Mouse (Mus musculus): ENCODE data around the gene Pcyox1.

DNA sequence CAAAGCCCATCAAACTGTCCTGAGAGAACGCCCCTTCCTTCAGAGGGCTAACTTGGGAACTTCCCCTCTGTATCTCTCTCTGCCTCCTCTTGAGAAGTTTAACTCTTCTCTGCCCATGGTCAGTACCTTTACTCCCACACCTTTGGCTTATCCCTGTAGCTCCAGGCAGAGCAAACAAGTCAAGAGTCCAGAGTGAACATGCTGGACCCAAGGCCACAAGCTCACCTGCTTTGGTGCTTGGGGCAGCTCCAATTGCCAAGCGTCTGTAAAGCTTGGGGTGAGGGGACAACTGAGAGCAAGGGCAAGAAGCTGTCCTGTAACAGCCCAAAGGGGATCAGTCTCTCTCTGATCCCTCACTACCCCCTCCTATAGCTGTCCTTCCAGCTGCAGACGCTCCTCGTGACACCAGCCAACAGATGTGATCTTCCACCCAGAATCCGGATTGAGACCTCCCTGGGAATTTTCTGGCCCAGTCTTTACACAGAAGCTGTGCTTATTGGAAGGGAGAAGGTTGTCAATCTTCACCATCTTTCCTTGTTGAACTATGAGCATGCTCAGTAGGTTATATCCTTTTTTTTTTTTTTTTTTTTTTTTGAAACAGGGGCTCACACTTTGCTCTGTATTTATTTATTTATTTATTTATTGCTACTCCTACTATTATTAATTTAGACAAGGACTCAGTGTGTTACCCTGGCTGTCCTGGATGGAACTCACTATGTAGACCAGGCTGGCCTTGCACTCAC is 11.4 kb downstream of the Pcyox1 start:
- TF ChIP-seq TAL1 (IDR thresholded peaks at IDR 0.05; ENCODE audit: low read length) (no peak), GATA1 (IDR thresholded peaks at IDR 0.05; ENCODE audit: low read length) (no peak)

Data from erythroblast, embryonic 14.5 days (primary cell).